Mouse (Mus musculus): ENCODE results near the gene Olfr91. TPM values are rescaled to one million over a fixed set of nuclear protein-coding genes. Genes with fewer than 3 reads are reported as not detected.

Olfr91 gene
- polyA plus RNA-seq, 1 experiment from 2014 or later = not detected

DNA sequence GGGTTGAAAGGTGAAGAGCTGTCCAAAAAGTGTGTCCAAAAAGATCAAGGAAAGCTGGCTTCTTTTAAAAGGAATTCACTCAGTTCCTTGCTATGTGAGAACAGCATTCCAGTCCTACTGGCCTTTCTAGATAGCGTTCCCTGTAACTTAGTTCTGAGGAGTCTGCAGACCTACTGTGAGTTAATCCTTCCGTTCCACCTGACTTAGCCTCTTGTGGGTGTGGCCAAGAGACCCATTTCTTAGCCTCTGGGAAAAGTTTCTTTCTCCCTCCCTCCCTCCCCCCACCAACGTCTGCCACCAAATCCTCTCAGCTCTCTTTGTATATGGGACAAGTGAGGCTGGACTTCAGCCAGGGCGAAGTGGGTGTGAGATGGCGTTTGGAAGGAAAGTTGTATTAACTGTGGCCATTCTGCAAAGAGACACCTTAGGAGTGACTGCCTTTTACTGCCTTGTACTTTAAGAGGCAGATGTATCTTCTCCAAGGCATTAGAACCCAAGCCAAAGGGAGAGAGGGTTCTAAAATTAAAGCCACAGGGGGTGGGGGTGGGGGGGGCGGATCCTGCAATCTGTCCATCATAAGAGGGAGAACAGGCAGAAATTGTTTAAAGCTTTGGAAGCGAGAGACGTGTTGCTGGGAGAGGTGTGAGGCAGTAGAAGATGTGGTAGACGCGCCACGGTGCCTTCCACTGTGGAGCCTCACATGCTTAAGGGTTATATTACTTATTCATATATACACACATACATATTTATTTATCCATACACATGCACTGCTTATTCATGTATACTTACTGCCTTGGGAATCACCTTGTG, 34.2 kb downstream of the Olfr91 start:
- TF ChIP-seq CTCF (IDR thresholded peaks at IDR 0.05; ENCODE audit: low read depth) = no peak
- Histone ChIP-seq H3K9ac (ENCODE audit: low read depth, low read length) (no peak overlapping the region), H3K36me3 (ENCODE audit: insufficient read depth, low read length) (peaks cover 59% of the 10 kb centered on the region), H3K4me2 (ENCODE audit: low read length) (no peak overlapping the region), H3K4me3 (replicated peaks; ENCODE audit: low read depth, low read length) (no peak overlapping the region), H3K4me1 (replicated peaks; ENCODE audit: insufficient read depth, low read length) (no peaks in the 10 kb centered on the region), H3K9me3 (replicated peaks; ENCODE audit: low read length) (no peaks in the 10 kb centered on the region), H3K27ac (no peak overlapping the region), H3K27me3 (ENCODE audit: insufficient read depth, low read length) (no peaks in the 10 kb centered on the region)
- no peak for ATAC-seq (replicated peaks; ENCODE audit: low FRiP score, low read depth)
- DNase-seq (ENCODE audit: low spot score) = no peak
- WGBS = 87% methylated on average over 11 of the region's 11 CpGs

DNA sequence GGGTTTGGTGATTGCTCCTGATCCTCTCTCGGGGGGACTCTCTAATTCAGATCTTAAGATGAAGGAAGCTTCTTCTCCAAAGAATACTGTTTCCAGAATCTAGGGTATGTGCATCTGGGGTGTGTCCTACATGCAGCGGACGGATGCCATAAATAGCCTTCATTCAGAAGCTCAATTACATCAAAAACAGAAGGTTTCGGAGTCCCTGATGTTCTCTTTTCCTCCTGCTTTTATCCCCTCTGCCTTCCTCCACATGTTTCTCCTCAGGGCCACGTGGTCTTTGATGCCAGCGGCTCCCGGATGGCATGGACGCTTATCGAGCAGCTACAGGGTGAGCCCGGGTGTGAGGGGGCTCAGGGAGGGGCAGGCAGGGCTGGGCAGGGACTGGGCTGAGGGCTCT, 35.0 kb downstream of the Olfr91 start:
- H3K27ac ChIP-seq = no peak overlapping the region
- H3K27me3 ChIP-seq (ENCODE audit: insufficient read depth, low read length) = no peaks in the 10 kb centered on the region
- no peak for DNase-seq (ENCODE audit: low spot score)
- ATAC-seq (replicated peaks; ENCODE audit: low FRiP score, low read depth) = no peak
- no peak overlapping the region for H3K4me3 ChIP-seq (replicated peaks; ENCODE audit: low read depth, low read length)
- no peak overlapping the region for H3K4me2 ChIP-seq (ENCODE audit: low read length)
- 79% methylated on average over 10 of the region's 10 CpGs for WGBS
- no peaks in the 10 kb centered on the region for H3K4me1 ChIP-seq (replicated peaks; ENCODE audit: insufficient read depth, low read length)
- H3K9ac ChIP-seq (ENCODE audit: low read depth, low read length) = no peak overlapping the region
- no peaks in the 10 kb centered on the region for H3K9me3 ChIP-seq (replicated peaks; ENCODE audit: low read length)
- TF ChIP-seq CTCF (IDR thresholded peaks at IDR 0.05; ENCODE audit: low read depth) = no peak
- peaks cover 65% of the 10 kb centered on the region for H3K36me3 ChIP-seq (ENCODE audit: insufficient read depth, low read length)

DNA sequence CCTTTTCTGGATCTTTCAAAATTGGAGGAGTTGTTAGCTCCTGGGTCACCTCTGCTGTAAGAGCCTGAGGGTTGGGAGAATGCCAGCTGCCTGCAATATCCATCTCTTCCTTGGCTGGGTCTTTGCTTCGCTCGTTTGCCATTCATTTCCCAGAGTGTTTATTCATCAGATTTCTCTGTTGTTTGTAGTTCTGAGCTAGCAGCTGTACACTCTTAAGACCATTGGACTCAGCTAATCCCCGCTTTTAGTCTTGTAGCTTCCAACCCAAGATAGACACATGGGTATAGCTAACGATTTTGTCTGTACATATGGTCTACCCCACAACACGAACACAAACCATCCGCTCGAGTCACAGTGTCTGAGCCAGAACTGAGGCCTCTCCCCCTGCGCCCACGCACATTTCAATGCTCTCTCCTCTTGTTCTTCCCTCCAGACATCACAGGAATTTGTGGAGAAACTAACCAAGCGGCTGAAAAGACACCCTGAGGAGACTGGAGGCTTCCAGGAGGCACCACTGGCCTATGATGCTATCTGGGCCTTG, 35.9 kb downstream of the Olfr91 start:
- TF ChIP-seq CTCF (IDR thresholded peaks at IDR 0.05; ENCODE audit: low read depth) = no peak
- H3K4me3 ChIP-seq (replicated peaks; ENCODE audit: low read depth, low read length) = no peak overlapping the region
- ATAC-seq (replicated peaks; ENCODE audit: low FRiP score, low read depth) = no peak
- peaks cover 59% of the 10 kb centered on the region for H3K36me3 ChIP-seq (ENCODE audit: insufficient read depth, low read length)
- WGBS = 90% methylated on average over 10 of the region's 10 CpGs
- no peaks in the 10 kb centered on the region for H3K4me1 ChIP-seq (replicated peaks; ENCODE audit: insufficient read depth, low read length)
- no peak overlapping the region for H3K27ac ChIP-seq
- no peak overlapping the region for H3K9ac ChIP-seq (ENCODE audit: low read depth, low read length)
- no peaks in the 10 kb centered on the region for H3K9me3 ChIP-seq (replicated peaks; ENCODE audit: low read length)
- DNase-seq (ENCODE audit: low spot score) = no peak
- no peak overlapping the region for H3K4me2 ChIP-seq (ENCODE audit: low read length)
- no peaks in the 10 kb centered on the region for H3K27me3 ChIP-seq (ENCODE audit: insufficient read depth, low read length)

DNA sequence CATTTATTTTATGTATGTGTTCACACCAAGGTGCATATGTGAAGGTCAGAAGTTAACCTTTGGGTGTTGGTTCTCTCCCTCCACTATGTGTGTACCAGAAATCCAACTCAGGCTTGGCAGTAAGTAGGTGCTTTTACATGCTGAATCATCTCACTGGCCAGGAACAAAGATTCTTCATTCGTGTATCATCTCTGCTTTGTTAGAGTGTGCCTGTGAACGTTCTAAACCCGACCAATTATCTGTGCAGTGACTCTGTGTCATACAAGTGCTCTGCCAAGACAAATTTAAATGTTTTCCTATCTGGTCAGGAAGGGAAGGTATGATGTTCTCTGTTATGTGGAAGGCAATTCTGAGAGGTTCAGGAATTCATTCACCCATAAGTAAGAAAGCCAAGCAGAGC, 36.6 kb downstream of the Olfr91 start:
- no peaks in the 10 kb centered on the region for H3K4me1 ChIP-seq (replicated peaks; ENCODE audit: insufficient read depth, low read length)
- DNase-seq (ENCODE audit: low spot score) (no peak), ATAC-seq (replicated peaks; ENCODE audit: low FRiP score, low read depth) (no peak)
- TF ChIP-seq CTCF (IDR thresholded peaks at IDR 0.05; ENCODE audit: low read depth) = no peak
- no peak overlapping the region for H3K4me2 ChIP-seq (ENCODE audit: low read length)
- no peak overlapping the region for H3K27ac ChIP-seq
- no peak overlapping the region for H3K4me3 ChIP-seq (replicated peaks; ENCODE audit: low read depth, low read length)
- H3K9me3 ChIP-seq (replicated peaks; ENCODE audit: low read length) = no peaks in the 10 kb centered on the region
- H3K27me3 ChIP-seq (ENCODE audit: insufficient read depth, low read length) = no peaks in the 10 kb centered on the region
- whole genome bisulfite sequencing = 92% methylated on average over 3 of the region's 3 CpGs
- peaks cover 58% of the 10 kb centered on the region for H3K36me3 ChIP-seq (ENCODE audit: insufficient read depth, low read length)
- H3K9ac ChIP-seq (ENCODE audit: low read depth, low read length) = no peak overlapping the region

DNA sequence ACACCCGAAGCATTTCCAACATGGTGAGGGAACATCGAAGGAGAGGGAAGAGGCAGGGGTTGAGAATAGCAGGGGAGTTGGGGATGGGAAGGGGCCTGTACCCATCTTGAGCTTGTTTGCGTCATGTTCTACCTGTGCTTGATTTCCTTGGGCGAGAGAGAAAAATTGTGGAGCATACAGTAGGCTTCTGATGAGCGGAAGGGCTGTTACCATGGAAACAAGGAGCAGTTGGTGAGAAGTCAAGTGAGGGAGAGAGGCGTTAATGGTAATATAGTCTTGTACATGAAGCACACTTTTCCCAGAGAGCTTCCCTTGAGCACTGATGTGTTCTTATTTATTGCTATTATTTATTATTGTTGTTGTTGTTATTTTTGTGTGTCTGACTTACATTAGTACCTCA, 41.1 kb downstream of the Olfr91 start:
- TF ChIP-seq CTCF (IDR thresholded peaks at IDR 0.05; ENCODE audit: low read depth) = no peak
- no peak overlapping the region for H3K27ac ChIP-seq
- no peak for DNase-seq (ENCODE audit: low spot score)
- H3K9me3 ChIP-seq (replicated peaks; ENCODE audit: low read length) = no peaks in the 10 kb centered on the region
- no peaks in the 10 kb centered on the region for H3K27me3 ChIP-seq (ENCODE audit: insufficient read depth, low read length)
- no peaks in the 10 kb centered on the region for H3K4me1 ChIP-seq (replicated peaks; ENCODE audit: insufficient read depth, low read length)
- ATAC-seq (replicated peaks; ENCODE audit: low FRiP score, low read depth) = no peak
- no peak overlapping the region for H3K9ac ChIP-seq (ENCODE audit: low read depth, low read length)
- no peak overlapping the region for H3K4me2 ChIP-seq (ENCODE audit: low read length)
- H3K36me3 ChIP-seq (ENCODE audit: insufficient read depth, low read length) = peaks cover 46% of the 10 kb centered on the region
- no peak overlapping the region for H3K4me3 ChIP-seq (replicated peaks; ENCODE audit: low read depth, low read length)
- 85% methylated on average over 6 of the region's 6 CpGs for WGBS

DNA sequence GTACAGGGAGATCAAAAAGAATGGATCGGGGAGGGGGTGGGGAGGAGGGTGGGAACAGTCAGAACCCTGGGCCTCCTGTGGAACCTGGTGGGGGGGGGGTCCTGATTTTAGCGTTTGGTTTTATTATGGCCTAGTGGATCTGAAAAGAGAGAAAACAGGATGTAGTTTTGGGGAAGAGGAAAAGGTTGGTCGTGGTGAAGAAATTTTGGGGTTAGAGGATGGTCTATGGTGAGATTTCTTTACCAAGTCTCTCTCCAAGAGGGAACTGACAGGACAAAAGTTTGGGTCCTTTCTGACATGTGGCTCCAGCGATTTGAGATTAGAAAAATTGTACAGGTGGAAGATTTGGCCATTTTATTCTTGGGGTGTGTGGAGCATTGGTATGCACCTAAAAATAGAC, 46.3 kb downstream of the Olfr91 start:
- Histone ChIP-seq H3K9ac (ENCODE audit: low read depth, low read length) (no peak overlapping the region), H3K4me3 (replicated peaks; ENCODE audit: low read depth, low read length) (no peak overlapping the region), H3K9me3 (replicated peaks; ENCODE audit: low read length) (no peaks in the 10 kb centered on the region), H3K4me2 (ENCODE audit: low read length) (no peak overlapping the region), H3K36me3 (ENCODE audit: insufficient read depth, low read length) (0 out of 2 replicates have a peak, but pooled peaks cover 20% of the 10 kb centered on the region), H3K27me3 (ENCODE audit: insufficient read depth, low read length) (no peaks in the 10 kb centered on the region), H3K27ac (no peak overlapping the region), H3K4me1 (replicated peaks; ENCODE audit: insufficient read depth, low read length) (peaks cover 9% of the 10 kb centered on the region; the same call in 1 of the 2 replicates)
- DNase-seq (ENCODE audit: low spot score) (no peak), ATAC-seq (replicated peaks; ENCODE audit: low FRiP score, low read depth) (no peak)
- WGBS = 63% methylated on average over 4 of the region's 4 CpGs
- TF ChIP-seq CTCF (IDR thresholded peaks at IDR 0.05; ENCODE audit: low read depth) = no peak

Measured in kidney, postnatal 0 days (tissue).